Mouse (Mus musculus): ENCODE data around the gene Lin7a. TPM values are rescaled to one million over a fixed set of nuclear protein-coding genes. Genes with fewer than 3 reads are reported as not detected.

Lin7a gene
- polyA plus RNA-seq, 1 experiment from 2014 or later, result 9.5 TPM

- Histone ChIP-seq H3K9me3 (replicated peaks) (no peaks in the 10 kb centered on the region), H3K4me1 (no peaks in the 10 kb centered on the region), H3K4me3 (no peak overlapping the region), H3K27me3 (no peaks in the 10 kb centered on the region), H3K36me3 (ENCODE audit: poor library complexity, severe bottlenecking) (no peaks in the 10 kb centered on the region), H3K27ac (no peak overlapping the region), H3K9ac (no peak overlapping the region), H3K4me2 (no peak overlapping the region)
- WGBS, result 91% methylated on average over 6 of the region's 6 CpGs
- no peak for ATAC-seq
Observed at GRCm38 (mm10) chr10:107255351-107256050, 16.0 kb upstream of the Lin7a start.

- 79% methylated on average over 5 of the region's 5 CpGs for WGBS
- Histone ChIP-seq H3K36me3 (ENCODE audit: poor library complexity, severe bottlenecking) (no peaks in the 10 kb centered on the region), H3K9ac (no peak overlapping the region), H3K27ac (no peak overlapping the region), H3K9me3 (replicated peaks) (no peaks in the 10 kb centered on the region), H3K27me3 (no peaks in the 10 kb centered on the region), H3K4me2 (no peak overlapping the region), H3K4me3 (no peak overlapping the region), H3K4me1 (no peaks in the 10 kb centered on the region)
- ATAC-seq, result no peak
Observed at GRCm38 (mm10) chr10:107256451-107256960, 15.0 kb upstream of the Lin7a start.

GRCm38 (mm10) chr10:107260428-107260827 is 11.1 kb upstream of the Lin7a start:
- ATAC-seq, result no peak
- H3K4me3 ChIP-seq, result no peak overlapping the region
- no peaks in the 10 kb centered on the region for H3K9me3 ChIP-seq (replicated peaks)
- H3K4me1 ChIP-seq, result no peaks in the 10 kb centered on the region
- H3K27ac ChIP-seq, result no peak overlapping the region
- H3K27me3 ChIP-seq, result no peaks in the 10 kb centered on the region
- no peaks in the 10 kb centered on the region for H3K36me3 ChIP-seq (ENCODE audit: poor library complexity, severe bottlenecking)
- WGBS, result 82% methylated on average over 2 of the region's 2 CpGs
- H3K4me2 ChIP-seq, result no peak overlapping the region
- no peak overlapping the region for H3K9ac ChIP-seq

- peak; percentile 74 for ATAC-seq
- peak overlapping the region; percentile 57 for H3K27ac ChIP-seq
- H3K4me1 ChIP-seq, result no peaks in the 10 kb centered on the region
- H3K4me2 ChIP-seq, result peak overlapping the region; percentile 95
- H3K36me3 ChIP-seq (ENCODE audit: poor library complexity, severe bottlenecking), result no peaks in the 10 kb centered on the region
- peaks cover 26% of the 10 kb centered on the region for H3K27me3 ChIP-seq
- under 1% methylated on average over 41 of the region's 41 CpGs for WGBS
- H3K9ac ChIP-seq, result peak overlapping the region; percentile 80
- peak overlapping the region; percentile 74 for H3K4me3 ChIP-seq
- no peaks in the 10 kb centered on the region for H3K9me3 ChIP-seq (replicated peaks)
Observed at GRCm38 (mm10) chr10:107272131-107272803, 781 bp downstream of the Lin7a start.

- peak overlapping the region; percentile 74 for H3K4me3 ChIP-seq
- ATAC-seq, result peak; percentile 40
- H3K36me3 ChIP-seq (ENCODE audit: poor library complexity, severe bottlenecking), result no peaks in the 10 kb centered on the region
- H3K9ac ChIP-seq, result peak overlapping the region; percentile 80
- WGBS, result 6% methylated on average over 11 of the region's 11 CpGs
- no peaks in the 10 kb centered on the region for H3K9me3 ChIP-seq (replicated peaks)
- peaks cover 26% of the 10 kb centered on the region for H3K27me3 ChIP-seq
- no peaks in the 10 kb centered on the region for H3K4me1 ChIP-seq
- H3K4me2 ChIP-seq, result peak overlapping the region; percentile 95
- no peak overlapping the region; the same call in 1 of the 2 replicates for H3K27ac ChIP-seq
Observed at GRCm38 (mm10) chr10:107272804-107273145, 1.3 kb downstream of the Lin7a start.

- Histone ChIP-seq H3K4me1 (no peaks in the 10 kb centered on the region), H3K36me3 (ENCODE audit: poor library complexity, severe bottlenecking) (no peaks in the 10 kb centered on the region), H3K9me3 (replicated peaks) (no peaks in the 10 kb centered on the region), H3K9ac (no peak overlapping the region), H3K4me2 (no peak overlapping the region), H3K27me3 (peaks cover 26% of the 10 kb centered on the region), H3K27ac (no peak overlapping the region), H3K4me3 (no peak overlapping the region)
- no peak for ATAC-seq
- WGBS, result 41% methylated on average over 6 of the region's 6 CpGs
Observed at GRCm38 (mm10) chr10:107273848-107274247, 2.4 kb downstream of the Lin7a start.

GRCm38 (mm10) chr10:107274785-107275184 is 3.3 kb downstream of the Lin7a start:
- Histone ChIP-seq H3K27me3 (peaks cover 26% of the 10 kb centered on the region), H3K4me3 (no peak overlapping the region), H3K9ac (no peak overlapping the region), H3K27ac (no peak overlapping the region), H3K4me1 (no peaks in the 10 kb centered on the region), H3K9me3 (replicated peaks) (no peaks in the 10 kb centered on the region), H3K4me2 (no peak overlapping the region), H3K36me3 (ENCODE audit: poor library complexity, severe bottlenecking) (no peaks in the 10 kb centered on the region)
- no peak for ATAC-seq
- WGBS, result 57% methylated on average over 3 of the region's 3 CpGs

GRCm38 (mm10) chr10:107276647-107277046 is 5.2 kb downstream of the Lin7a start:
- ATAC-seq, result no peak
- Histone ChIP-seq H3K27me3 (peaks cover 13% of the 10 kb centered on the region; the same call in 1 of the 2 replicates), H3K9me3 (replicated peaks) (no peaks in the 10 kb centered on the region), H3K4me1 (no peaks in the 10 kb centered on the region), H3K9ac (no peak overlapping the region), H3K4me2 (no peak overlapping the region), H3K4me3 (no peak overlapping the region), H3K36me3 (ENCODE audit: poor library complexity, severe bottlenecking) (no peaks in the 10 kb centered on the region), H3K27ac (no peak overlapping the region)
- 90% methylated on average over 2 of the region's 2 CpGs for WGBS

- 81% methylated on average over 7 of the region's 7 CpGs for WGBS
- Histone ChIP-seq H3K36me3 (ENCODE audit: poor library complexity, severe bottlenecking) (no peaks in the 10 kb centered on the region), H3K27me3 (no peaks in the 10 kb centered on the region), H3K4me1 (no peaks in the 10 kb centered on the region), H3K9ac (no peak overlapping the region), H3K4me3 (no peak overlapping the region), H3K9me3 (replicated peaks) (no peaks in the 10 kb centered on the region), H3K27ac (no peak overlapping the region), H3K4me2 (no peak overlapping the region)
- ATAC-seq, result no peak
Observed at GRCm38 (mm10) chr10:107293934-107294664, 22.6 kb downstream of the Lin7a start.

- ATAC-seq, result no peak
- Histone ChIP-seq H3K4me2 (no peak overlapping the region), H3K4me3 (no peak overlapping the region), H3K9me3 (replicated peaks) (no peaks in the 10 kb centered on the region), H3K9ac (no peak overlapping the region), H3K36me3 (ENCODE audit: poor library complexity, severe bottlenecking) (no peaks in the 10 kb centered on the region), H3K4me1 (no peaks in the 10 kb centered on the region), H3K27ac (no peak overlapping the region), H3K27me3 (no peaks in the 10 kb centered on the region)
- WGBS, result 92% methylated on average over 2 of the region's 2 CpGs
Observed at GRCm38 (mm10) chr10:107300587-107301248, 29.2 kb downstream of the Lin7a start.

- Histone ChIP-seq H3K4me1 (no peaks in the 10 kb centered on the region), H3K4me3 (no peak overlapping the region), H3K9me3 (replicated peaks) (no peaks in the 10 kb centered on the region), H3K36me3 (ENCODE audit: poor library complexity, severe bottlenecking) (no peaks in the 10 kb centered on the region), H3K9ac (no peak overlapping the region), H3K4me2 (no peak overlapping the region), H3K27ac (no peak overlapping the region), H3K27me3 (no peaks in the 10 kb centered on the region)
- no peak for ATAC-seq
- WGBS, result 62% methylated on average over 5 of the region's 5 CpGs
Observed at GRCm38 (mm10) chr10:107310964-107311490, 39.5 kb downstream of the Lin7a start.
